In genomic region chr9:104401673-104402072, GRCm38 (mm10) we compare ENCODE assay signal across 25 mouse cellular contexts.
DNase-seq lines count a peak whose midpoint lies in the region; ATAC-seq lines count a peak whose summit lies in the region.
"Had no signal": no experiment of that assay in that cellular context is flagged by ENCODE, and none has a peak within 500 bp of the region (broad histone marks: within the 10 kb centered on the region; RNA-seq: fewer than 3 reads in every experiment).

No protein-coding gene starts in this region.

- DNase-seq in heart, adult 11 months, result peak; percentile 27
- DNase-seq in heart, adult 9 months (ENCODE audit: low spot score in 2 of 2), result no peak
- peak; percentile 45 for DNase-seq in midbrain, embryonic 11.5 days (ENCODE audit: low spot score, missing footprints)
- peak; percentile 26 for DNase-seq in yolk sac, embryonic 10.5 days (ENCODE audit: low spot score)
- DNase-seq in hindbrain, embryonic 14.5 days (ENCODE audit: low spot score), result no peak
- no peak for DNase-seq in neural tube, embryonic 10.5 days (ENCODE audit: extremely low spot score, low spot score)
- DNase-seq: adrenal gland, adult 8-10 months; adrenal gland, postnatal 14 days; adrenal gland, postnatal 36 days; B cell, adult 2 months; cerebellum, adult 11-12 months; cerebellum, adult 2 months; cerebellum, adult 9-10 months; cerebellum, postnatal 10 days; cerebellum, postnatal 25 days had no signal

- H3K4me2 ChIP-seq in midbrain, embryonic 11.5 days, result no peak overlapping the region
- H3K4me2 ChIP-seq in midbrain, embryonic 15.5 days, result no peak overlapping the region
- no peak overlapping the region for H3K4me2 ChIP-seq in stomach, embryonic 16.5 days (ENCODE audit: low read depth, low read length)
- no peak overlapping the region for H3K4me2 ChIP-seq in hindbrain, embryonic 14.5 days (replicated peaks)
- H3K4me2 ChIP-seq: embryonic facial prominence, embryonic 12.5 days; forebrain, embryonic 13.5 days had no signal

- no peaks in the 10 kb centered on the region for H3K36me3 ChIP-seq in midbrain, embryonic 11.5 days (ENCODE audit: control insufficient read depth, insufficient read depth, low read length)
- no peaks in the 10 kb centered on the region for H3K36me3 ChIP-seq in midbrain, embryonic 15.5 days (replicated peaks)
- no peaks in the 10 kb centered on the region for H3K36me3 ChIP-seq in stomach, embryonic 16.5 days (ENCODE audit: control insufficient read depth, insufficient read depth, low read length)
- no peaks in the 10 kb centered on the region for H3K36me3 ChIP-seq in hindbrain, embryonic 14.5 days (replicated peaks; ENCODE audit: control insufficient read depth, insufficient read depth)
- H3K36me3 ChIP-seq: embryonic facial prominence, embryonic 10.5 days; embryonic facial prominence, embryonic 12.5 days; G1E had no signal

- H3K4me3 ChIP-seq in midbrain, embryonic 11.5 days (ENCODE audit: low read depth, low read length), result no peak overlapping the region
- H3K4me3 ChIP-seq in midbrain, embryonic 15.5 days, result no peak overlapping the region
- no peak overlapping the region for H3K4me3 ChIP-seq in stomach, embryonic 16.5 days (replicated peaks; ENCODE audit: low read length)
- H3K4me3 ChIP-seq in hindbrain, embryonic 14.5 days (replicated peaks; ENCODE audit: low read length), result no peak overlapping the region
- H3K4me3 ChIP-seq: embryonic facial prominence, embryonic 10.5 days; embryonic facial prominence, embryonic 12.5 days; forebrain, embryonic 13.5 days had no signal

- 78% methylated on average over 4 of the region's 4 CpGs for WGBS in midbrain, embryonic 11.5 days
- WGBS in midbrain, embryonic 15.5 days, result 80% methylated on average over 4 of the region's 4 CpGs
- 58% methylated on average over 4 of the region's 4 CpGs for WGBS in stomach, embryonic 16.5 days
- 87% methylated on average over 4 of the region's 4 CpGs for WGBS in hindbrain, embryonic 14.5 days

- H3K4me1 ChIP-seq in midbrain, embryonic 11.5 days (ENCODE audit: control insufficient read depth, insufficient read depth, low read length), result no peaks in the 10 kb centered on the region
- no peaks in the 10 kb centered on the region for H3K4me1 ChIP-seq in midbrain, embryonic 15.5 days
- no peaks in the 10 kb centered on the region for H3K4me1 ChIP-seq in stomach, embryonic 16.5 days (ENCODE audit: control insufficient read depth, insufficient read depth, low read length)
- no peaks in the 10 kb centered on the region for H3K4me1 ChIP-seq in hindbrain, embryonic 14.5 days (replicated peaks; ENCODE audit: control insufficient read depth, insufficient read depth, low read length)
- H3K4me1 ChIP-seq: embryonic facial prominence, embryonic 10.5 days; embryonic facial prominence, embryonic 12.5 days; forebrain, embryonic 13.5 days had no signal

- no peak overlapping the region for H3K27ac ChIP-seq in midbrain, embryonic 11.5 days (ENCODE audit: low read depth, low read length)
- H3K27ac ChIP-seq in midbrain, embryonic 15.5 days, result no peak overlapping the region
- H3K27ac ChIP-seq in stomach, embryonic 16.5 days (ENCODE audit: low read length), result no peak overlapping the region
- no peak overlapping the region for H3K27ac ChIP-seq in hindbrain, embryonic 14.5 days
- H3K27ac ChIP-seq: embryonic facial prominence, embryonic 10.5 days; embryonic facial prominence, embryonic 12.5 days; forebrain, embryonic 13.5 days had no signal

- no peak overlapping the region for H3K9ac ChIP-seq in midbrain, embryonic 11.5 days (ENCODE audit: low read length)
- H3K9ac ChIP-seq in midbrain, embryonic 15.5 days, result no peak overlapping the region
- no peak overlapping the region for H3K9ac ChIP-seq in stomach, embryonic 16.5 days (ENCODE audit: low read length)
- H3K9ac ChIP-seq in hindbrain, embryonic 14.5 days, result no peak overlapping the region
- H3K9ac ChIP-seq: embryonic facial prominence, embryonic 12.5 days; forebrain, embryonic 13.5 days had no signal

- H3K27me3 ChIP-seq in midbrain, embryonic 11.5 days (ENCODE audit: control insufficient read depth, insufficient read depth, low read length), result no peaks in the 10 kb centered on the region
- no peaks in the 10 kb centered on the region for H3K27me3 ChIP-seq in midbrain, embryonic 15.5 days (replicated peaks)
- H3K27me3 ChIP-seq in stomach, embryonic 16.5 days (ENCODE audit: control insufficient read depth, insufficient read depth, low read length), result no peaks in the 10 kb centered on the region
- no peaks in the 10 kb centered on the region for H3K27me3 ChIP-seq in hindbrain, embryonic 14.5 days (ENCODE audit: control insufficient read depth, insufficient read depth, low read length)
- H3K27me3 ChIP-seq: CH12.LX; embryonic facial prominence, embryonic 12.5 days; forebrain, embryonic 13.5 days; Patski had no signal

- ATAC-seq in midbrain, embryonic 11.5 days (ENCODE audit: low FRiP score), result no peak
- ATAC-seq in midbrain, embryonic 15.5 days (replicated peaks), result no peak
- 0 out of 2 replicates have a peak, but pooled peaks have one; percentile 29 for ATAC-seq in stomach, embryonic 16.5 days (ENCODE audit: insufficient read depth, low FRiP score)
- no peak for ATAC-seq in hindbrain, embryonic 14.5 days (ENCODE audit: low FRiP score)
- ATAC-seq: activated CD4-positive, CD25-positive, alpha-beta regulatory T cell, adult 4 months; CD4-positive, CD25-positive, alpha-beta regulatory T cell, adult 4 months; forebrain, embryonic 13.5 days; Patski had no signal

- H3K9me3 ChIP-seq in midbrain, embryonic 11.5 days (ENCODE audit: control insufficient read depth, low read length), result no peaks in the 10 kb centered on the region
- H3K9me3 ChIP-seq in midbrain, embryonic 15.5 days, result no peaks in the 10 kb centered on the region
- H3K9me3 ChIP-seq in stomach, embryonic 16.5 days (replicated peaks; ENCODE audit: control insufficient read depth, low read length), result no peaks in the 10 kb centered on the region
- H3K9me3 ChIP-seq in hindbrain, embryonic 14.5 days (ENCODE audit: control insufficient read depth, low read length), result no peaks in the 10 kb centered on the region
- H3K9me3 ChIP-seq: embryonic facial prominence, embryonic 10.5 days; embryonic facial prominence, embryonic 12.5 days; forebrain, embryonic 13.5 days had no signal

Comparison
In these comparisons a context has a peak if more than half of its experiments do, and no peak if none do; other contexts are left out.
1. DNase-seq: peak in heart, adult 11 months (single experiment), midbrain, embryonic 11.5 days (single experiment) and yolk sac, embryonic 10.5 days (single experiment); none in heart, adult 9 months (0 of 2), hindbrain, embryonic 14.5 days (single experiment) and neural tube, embryonic 10.5 days (single experiment).